Mouse (Mus musculus): ENCODE results near the gene Zfp185. TPM values are rescaled to one million over a fixed set of nuclear protein-coding genes. Genes with fewer than 3 reads are reported as not detected.

Zfp185 gene
- 1.0 TPM for polyA plus RNA-seq (2015; fragmentation: Illumina TruSeq; extraction: RNeasy Lipid Tissue Mini Kit (QIAGEN cat#74804); ENCODE audit: insufficient read depth, low replicate concordance)

GRCm38 (mm10) chrX:72986841-72987519 lies at the start of gene Zfp185:
Gene Zfp185 (plus strand): TSS chrX:72987339.

GRCm38 (mm10) chrX:73037003-73037402 lies 49.9 kb downstream of the Zfp185 start, which contains the start of gene Pnma5:
Gene Pnma5 (minus strand): TSS chrX:73037103.

GRCm38 (mm10) chrX:73064415-73064793 lies 77.3 kb downstream of the Zfp185 start, which contains the start of gene Pnma3:
Gene Pnma3 (plus strand): TSS chrX:73064787.

Other genes starting within 250 kb of the Zfp185 start
- gene Gabrq, start 162.2 kb upstream of the Zfp185 start, polyA plus RNA-seq (2015; fragmentation: Illumina TruSeq; extraction: RNeasy Lipid Tissue Mini Kit (QIAGEN cat#74804); ENCODE audit: insufficient read depth, low replicate concordance), result 9.1 TPM
- 105 TPM for gene Cetn2, start 68.9 kb upstream of the Zfp185 start, polyA plus RNA-seq (2015; fragmentation: Illumina TruSeq; extraction: RNeasy Lipid Tissue Mini Kit (QIAGEN cat#74804); ENCODE audit: insufficient read depth, low replicate concordance)
- gene Nsdhl, start 68.8 kb upstream of the Zfp185 start, polyA plus RNA-seq (2015; fragmentation: Illumina TruSeq; extraction: RNeasy Lipid Tissue Mini Kit (QIAGEN cat#74804); ENCODE audit: insufficient read depth, low replicate concordance), result 21.9 TPM
- gene Pnma5, start 49.8 kb downstream of the Zfp185 start, polyA plus RNA-seq (2015; fragmentation: Illumina TruSeq; extraction: RNeasy Lipid Tissue Mini Kit (QIAGEN cat#74804); ENCODE audit: insufficient read depth, low replicate concordance), result not detected
- gene Pnma3, start 77.4 kb downstream of the Zfp185 start, polyA plus RNA-seq (2015; fragmentation: Illumina TruSeq; extraction: RNeasy Lipid Tissue Mini Kit (QIAGEN cat#74804); ENCODE audit: insufficient read depth, low replicate concordance), result not detected
- gene Xlr4a, start 95.1 kb downstream of the Zfp185 start, polyA plus RNA-seq (2015; fragmentation: Illumina TruSeq; extraction: RNeasy Lipid Tissue Mini Kit (QIAGEN cat#74804); ENCODE audit: insufficient read depth, low replicate concordance), result 44.1 TPM
- 0.55 TPM for gene Xlr3a, start 109.8 kb downstream of the Zfp185 start, polyA plus RNA-seq (2015; fragmentation: Illumina TruSeq; extraction: RNeasy Lipid Tissue Mini Kit (QIAGEN cat#74804); ENCODE audit: insufficient read depth, low replicate concordance)
- gene Gm14685, start 129.7 kb downstream of the Zfp185 start, polyA plus RNA-seq (2015; fragmentation: Illumina TruSeq; extraction: RNeasy Lipid Tissue Mini Kit (QIAGEN cat#74804); ENCODE audit: insufficient read depth, low replicate concordance), result not detected
- gene Xlr5b, start 161.5 kb downstream of the Zfp185 start, polyA plus RNA-seq (2015; fragmentation: Illumina TruSeq; extraction: RNeasy Lipid Tissue Mini Kit (QIAGEN cat#74804); ENCODE audit: insufficient read depth, low replicate concordance), result not detected
- not detected for gene DXBay18, start 162.1 kb downstream of the Zfp185 start, polyA plus RNA-seq (2015; fragmentation: Illumina TruSeq; extraction: RNeasy Lipid Tissue Mini Kit (QIAGEN cat#74804); ENCODE audit: insufficient read depth, low replicate concordance)
- gene Spin2d, start 189.7 kb downstream of the Zfp185 start, polyA plus RNA-seq (2015; fragmentation: Illumina TruSeq; extraction: RNeasy Lipid Tissue Mini Kit (QIAGEN cat#74804); ENCODE audit: insufficient read depth, low replicate concordance), result not detected
- 15.7 TPM for gene Xlr3b, start 204.9 kb downstream of the Zfp185 start, polyA plus RNA-seq (2015; fragmentation: Illumina TruSeq; extraction: RNeasy Lipid Tissue Mini Kit (QIAGEN cat#74804); ENCODE audit: insufficient read depth, low replicate concordance)
- 72.3 TPM for gene Xlr4b, start 227.0 kb downstream of the Zfp185 start, polyA plus RNA-seq (2015; fragmentation: Illumina TruSeq; extraction: RNeasy Lipid Tissue Mini Kit (QIAGEN cat#74804); ENCODE audit: insufficient read depth, low replicate concordance)
- gene F8a, start 241.0 kb downstream of the Zfp185 start, polyA plus RNA-seq (2015; fragmentation: Illumina TruSeq; extraction: RNeasy Lipid Tissue Mini Kit (QIAGEN cat#74804); ENCODE audit: insufficient read depth, low replicate concordance), result 4.5 TPM